Mouse (Mus musculus) right cerebral cortex, postnatal 14 days (tissue): ENCODE data around the gene 9430007A20Rik.
"Not testable (repeated sequence)": the region's sequence is repeated elsewhere in the genome, so short reads cannot be mapped to it uniquely, and the experiment has no call there.

Source experiments
- DNase-seq: peaks from one replicate; pipeline ENCODE4 v3.0.0; 2022

Gene 9430007A20Rik

GRCm38 (mm10) chr4:144519522-144519921 lies at the start of gene 9430007A20Rik:
9430007A20Rik (plus strand) TSS chr4:144519822.
- DNase-seq: no peak

DNA sequence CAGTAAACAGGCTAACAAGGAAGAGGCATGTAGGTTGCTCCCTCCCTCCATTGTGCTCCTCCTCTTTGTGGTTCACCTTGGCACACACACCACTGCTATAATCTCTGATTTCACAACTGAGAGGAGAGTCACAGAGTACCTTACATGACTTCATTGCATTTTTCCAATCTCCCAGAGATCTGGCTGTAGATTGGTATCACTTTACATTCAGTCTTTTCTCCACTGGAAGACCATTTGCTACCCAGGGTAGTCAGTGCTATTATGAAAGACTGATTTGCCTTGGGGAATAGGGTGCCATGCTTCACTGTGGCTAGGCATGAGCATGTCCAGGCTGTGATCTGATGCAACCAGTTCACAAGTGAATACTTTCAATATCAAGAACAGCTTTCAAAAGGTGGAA lies 26.3 kb upstream of the 9430007A20Rik start:
- DNase-seq: no peak

DNA sequence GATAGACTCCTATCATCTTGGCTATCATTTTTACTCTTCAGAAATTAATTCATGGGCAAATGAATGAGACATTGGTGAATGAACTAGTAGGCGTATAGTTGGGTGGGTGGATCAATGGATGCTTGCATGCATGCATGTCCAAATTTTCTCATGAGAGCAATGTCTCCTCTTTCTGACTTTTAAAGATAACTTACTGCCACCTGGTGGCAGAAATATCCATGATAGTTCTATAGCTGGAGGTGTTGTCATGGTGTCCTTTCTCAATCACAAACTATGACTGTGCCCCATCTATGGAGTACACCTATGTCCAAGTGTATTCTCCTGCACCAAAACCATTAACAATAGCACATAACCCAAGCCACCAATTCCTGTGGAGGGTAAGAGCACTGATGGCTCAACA lies 13.1 kb upstream of the 9430007A20Rik start:
- DNase-seq: no peak

- DNase-seq: no peak
Observed at GRCm38 (mm10) chr4:144544689-144545088, 25.1 kb downstream of the 9430007A20Rik start.

DNA sequence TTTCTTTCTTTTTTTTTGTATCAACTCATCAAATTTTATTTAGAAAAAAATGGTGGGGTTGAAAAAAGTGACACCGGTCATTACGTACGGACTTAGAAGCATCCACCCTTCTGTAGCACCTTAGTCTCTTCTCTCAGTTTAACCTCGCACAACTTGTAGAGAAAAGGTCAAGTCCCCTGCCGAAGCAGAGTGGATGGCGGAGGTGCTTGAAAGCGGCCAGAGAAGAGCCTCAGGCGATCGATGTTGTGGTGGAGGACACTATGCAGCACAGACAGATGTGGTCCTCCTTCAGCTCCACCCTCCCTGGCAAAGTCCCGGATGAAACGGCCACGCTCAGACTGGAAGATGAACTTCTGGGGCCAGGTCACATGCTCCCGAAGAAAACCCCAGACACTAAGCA lies 25.7 kb downstream of the 9430007A20Rik start:
- DNase-seq: not testable (repeated sequence)

GRCm38 (mm10) chr4:144551156-144551555 lies 31.5 kb downstream of the 9430007A20Rik start:
- no peak for DNase-seq

DNA sequence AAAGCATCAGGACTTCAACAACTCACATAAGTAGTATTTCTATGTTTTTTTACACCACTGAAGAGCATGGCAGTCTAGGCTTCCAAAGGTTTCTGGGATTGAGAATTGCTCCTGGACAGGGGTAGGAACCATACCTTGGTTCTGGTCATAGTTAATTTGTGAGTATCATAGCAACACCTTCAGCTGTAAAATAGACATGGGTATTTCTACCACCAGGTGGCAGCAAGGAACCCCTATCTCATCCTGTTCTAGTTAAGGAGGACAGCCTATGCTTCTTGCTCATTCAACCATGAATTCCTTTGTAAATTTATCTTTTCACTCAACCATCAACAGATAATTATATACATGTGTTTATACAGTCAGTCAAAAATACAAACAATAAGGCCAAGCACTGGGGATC lies 40.2 kb downstream of the 9430007A20Rik start:
- DNase-seq: no peak

DNA sequence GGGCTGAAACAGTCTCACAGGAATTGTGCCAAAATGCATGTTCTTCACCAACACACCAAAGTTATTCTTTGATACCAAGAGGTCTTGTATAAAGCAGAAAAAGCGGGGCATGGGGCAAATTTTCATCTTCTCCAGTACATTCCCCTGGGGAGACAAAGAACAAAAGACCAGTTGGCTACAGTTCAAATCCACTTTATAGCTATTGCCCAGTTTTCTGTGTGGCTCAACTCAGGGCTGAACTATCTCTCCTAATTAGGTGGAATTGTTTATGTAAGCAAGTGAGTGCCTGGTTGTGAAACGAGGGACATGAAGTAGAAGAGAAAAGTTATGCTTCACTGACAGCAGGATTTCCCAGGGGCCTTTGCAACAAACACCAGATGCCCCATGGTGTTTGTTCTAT lies 41.6 kb downstream of the 9430007A20Rik start:
- DNase-seq: no peak

GRCm38 (mm10) chr4:144565034-144565433 lies 45.4 kb downstream of the 9430007A20Rik start, which contains the start of gene Gm13124:
Gm13124 (minus strand) TSS chr4:144565134.
- DNase-seq: no peak

DNA sequence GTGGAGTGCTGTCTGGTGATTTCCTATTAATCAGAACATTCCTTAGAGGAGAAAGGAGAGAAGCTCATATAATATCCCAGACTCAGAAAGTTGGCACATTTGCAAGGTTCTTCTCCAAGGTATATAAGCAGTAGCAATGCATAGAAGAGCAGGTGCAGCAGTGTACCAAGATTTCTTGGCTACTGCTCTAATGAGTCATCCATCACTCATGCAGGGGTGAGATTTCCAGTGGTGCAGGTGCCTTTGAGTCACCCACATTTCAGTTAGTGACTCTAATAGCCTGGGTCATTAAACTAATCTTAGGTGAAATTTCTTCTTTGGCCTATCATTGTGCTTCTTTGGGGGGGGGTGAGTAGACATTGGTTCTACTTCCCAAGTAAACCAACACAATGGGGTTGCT lies 48.1 kb downstream of the 9430007A20Rik start:
- no peak for DNase-seq
